Mouse (Mus musculus) urinary bladder, adult 18-20 months (tissue): ENCODE data around the gene Clic6.
"Not testable (repeated sequence)": the region's sequence is repeated elsewhere in the genome, so short reads cannot be mapped to it uniquely, and the experiment has no call there.

Experiments
- DNase-seq, 2 experiments: peaks; one replicate each; pipeline ENCODE4 v3.0.0; 2022; ENCODE audit warnings: low spot score in 2 of 2, mixed read lengths in 2 of 2

Gene Clic6

DNA sequence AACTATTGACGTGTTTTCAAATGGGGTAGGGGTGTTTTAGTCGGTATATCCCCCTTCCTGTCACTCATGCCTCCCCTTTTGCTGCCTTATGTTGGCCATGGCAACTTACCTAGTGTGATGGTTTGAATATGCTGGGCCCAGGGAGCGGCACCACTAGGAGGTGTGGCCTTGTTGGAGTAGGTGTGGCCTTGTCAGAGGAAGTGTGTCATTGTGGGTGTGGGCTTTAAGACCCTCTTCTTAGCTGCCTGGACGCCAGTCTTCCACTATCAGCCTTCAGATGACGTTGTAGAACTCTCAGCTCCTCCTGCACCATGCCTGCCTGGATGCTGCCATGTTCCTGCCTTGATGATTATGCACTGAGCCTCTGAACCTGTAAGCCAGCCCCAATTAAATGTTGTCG lies 14.8 kb upstream of the Clic6 start, which contains the start of gene Rcan1:
TSS of gene Rcan1 (minus strand) at position 162 of the 400 bp plus-strand sequence.
- DNase-seq, result no peak

GRCm38 (mm10) chr16:92472898-92473297 lies 12.6 kb upstream of the Clic6 start:
- DNase-seq, result no peak

DNA sequence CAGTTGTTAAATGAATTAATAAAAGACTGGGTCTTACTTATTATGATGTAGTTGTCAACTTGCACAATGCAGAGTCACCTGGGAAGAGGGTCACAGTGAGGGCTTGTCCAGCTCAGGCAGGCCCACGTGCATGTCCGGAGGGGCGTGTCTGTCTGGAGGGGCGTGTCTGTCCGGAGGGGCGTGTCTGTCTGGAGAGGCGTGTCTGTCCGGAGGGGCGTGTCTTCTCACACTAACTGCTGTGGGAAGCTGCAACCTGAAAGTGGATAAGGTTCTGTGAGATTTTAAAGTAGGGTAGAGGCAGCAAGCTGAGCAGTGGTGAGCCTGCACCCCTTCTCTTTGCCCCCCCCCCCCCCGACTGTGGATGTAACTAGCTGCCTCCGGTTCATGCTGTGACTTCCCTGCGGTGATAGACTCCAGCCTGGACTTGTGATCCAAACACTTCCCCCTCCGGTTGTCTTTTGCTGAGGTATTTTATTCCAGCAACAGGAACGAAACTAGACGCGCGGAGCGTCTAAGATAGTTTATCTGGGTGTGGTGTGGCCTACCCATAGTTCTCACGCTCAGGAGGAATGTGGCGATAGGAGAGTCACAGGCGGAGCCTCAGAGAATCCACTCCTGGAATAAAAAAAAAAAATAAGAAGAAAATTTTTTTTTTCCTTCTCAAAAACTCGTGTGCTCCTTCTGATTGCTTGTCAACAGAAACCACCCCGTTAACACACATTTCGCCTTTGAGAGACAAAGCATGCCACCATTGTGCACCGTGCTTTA lies 10.3 kb upstream of the Clic6 start:
- peak in 1 of 2 experiments; percentile 60 for DNase-seq

DNA sequence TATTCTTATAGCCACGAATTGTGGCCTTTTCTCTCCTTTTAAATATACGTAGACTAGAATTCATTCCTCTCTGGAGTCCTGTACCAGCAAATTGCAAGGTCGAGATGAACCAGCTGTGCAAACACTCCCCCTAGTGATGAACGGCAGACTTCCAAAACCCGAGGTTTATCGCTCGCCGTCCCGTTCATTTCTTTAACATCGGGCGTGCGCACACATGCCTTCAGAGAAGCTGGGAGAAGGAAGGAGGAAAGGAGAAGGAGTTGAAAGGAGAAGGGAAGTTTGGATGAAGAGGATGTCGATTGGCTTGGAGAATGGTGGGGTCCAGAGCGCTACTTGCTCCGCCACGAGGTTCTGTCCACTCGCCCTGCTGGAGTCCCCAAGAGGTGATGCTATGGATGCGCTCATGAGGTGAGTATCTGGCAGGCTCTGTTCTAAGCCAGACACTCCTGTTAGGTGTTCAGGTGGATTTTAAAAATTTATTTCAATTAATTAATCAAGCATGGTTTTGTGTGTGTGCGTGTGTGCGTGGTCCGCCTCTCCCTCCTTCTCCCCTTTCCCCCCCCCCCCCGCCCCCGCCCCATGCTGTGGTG lies 6.9 kb upstream of the Clic6 start:
- DNase-seq, result peak; percentile 31 to 64

DNA sequence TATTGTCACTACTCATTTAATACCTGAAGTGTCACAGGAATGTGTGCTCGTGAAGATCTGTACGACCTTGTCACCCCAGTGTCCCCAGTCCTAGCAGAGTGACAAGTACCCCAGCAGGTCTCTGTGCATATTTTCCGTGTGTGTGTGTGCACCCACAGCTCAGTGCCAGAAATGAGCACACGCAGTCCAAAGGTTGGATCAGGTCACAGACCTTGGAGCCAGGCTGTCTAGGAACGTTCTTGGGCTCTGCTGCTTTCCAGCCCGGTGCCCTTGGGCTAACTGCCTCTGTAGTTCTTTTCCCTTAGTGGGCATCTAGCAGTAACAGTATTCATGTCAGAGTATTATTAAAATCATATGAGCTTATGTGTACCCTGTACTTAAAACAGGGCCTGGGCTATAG lies 1.6 kb downstream of the Clic6 start:
- no peak for DNase-seq

DNA sequence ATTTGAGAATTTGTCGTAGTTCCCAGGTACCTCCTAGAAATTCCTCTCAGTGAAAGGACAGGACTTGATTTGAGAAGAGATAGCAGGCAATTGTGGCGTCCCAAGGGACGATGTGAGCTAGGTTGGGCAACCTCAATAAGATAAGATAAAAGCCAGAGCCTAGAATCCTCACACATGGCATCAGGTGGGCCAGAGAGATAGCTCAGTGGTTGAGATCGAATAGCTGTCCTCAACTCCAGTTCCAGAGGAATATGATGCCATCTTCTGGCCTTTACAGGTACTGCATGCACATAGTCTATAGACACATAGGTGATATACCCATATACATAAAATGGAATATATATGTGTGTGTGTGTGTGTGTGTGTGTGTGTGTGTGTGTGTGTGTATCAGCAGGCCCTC lies 2.0 kb downstream of the Clic6 start:
- DNase-seq, result no peak

DNA sequence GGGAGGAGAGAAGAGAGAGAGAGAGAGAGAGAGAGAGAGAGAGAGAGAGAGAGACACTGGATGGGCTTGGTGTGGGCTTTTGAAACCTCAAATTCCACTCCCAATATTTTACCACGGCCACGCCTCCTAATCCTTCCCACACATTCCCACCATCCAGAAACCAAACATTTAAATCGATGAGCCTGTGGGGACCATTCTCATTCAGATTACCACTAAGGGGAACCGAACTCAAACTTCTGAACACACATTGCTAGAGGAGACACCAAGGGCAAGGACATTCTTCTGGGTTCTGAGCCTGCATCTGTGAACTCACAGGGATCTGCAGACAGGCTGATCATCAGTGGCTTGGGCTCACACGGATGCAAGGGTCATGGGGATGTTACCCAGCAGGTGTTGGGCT lies 2.9 kb downstream of the Clic6 start:
- no peak for DNase-seq

GRCm38 (mm10) chr16:92489356-92489755 lies 3.8 kb downstream of the Clic6 start:
- no peak for DNase-seq

- no peak for DNase-seq
Observed at GRCm38 (mm10) chr16:92497851-92498588, 12.5 kb downstream of the Clic6 start.

DNA sequence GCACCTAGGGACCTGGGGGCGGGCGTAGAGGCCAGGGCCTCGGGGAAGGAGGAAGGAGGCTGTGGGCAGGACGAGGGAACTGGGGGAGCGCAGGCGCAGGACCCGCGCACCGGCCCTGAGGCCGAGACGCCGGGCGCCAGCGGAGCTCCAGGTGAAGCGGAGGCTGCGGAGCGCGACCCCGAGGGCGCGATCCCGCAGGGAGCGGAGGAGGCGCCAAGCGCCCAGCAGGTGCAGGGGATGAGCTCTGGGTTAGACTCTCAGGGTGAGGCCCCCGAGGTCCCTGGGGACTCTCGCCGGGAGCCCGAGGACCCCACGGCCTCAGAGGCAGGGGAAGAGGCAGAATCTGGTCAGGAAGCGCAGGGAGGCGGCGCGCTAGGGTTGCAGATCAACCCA lies 13.0 kb downstream of the Clic6 start:
- DNase-seq, result peak in 1 of 2 experiments; percentile 29

- DNase-seq, result no peak
Observed at GRCm38 (mm10) chr16:92499324-92499723, 13.8 kb downstream of the Clic6 start.

DNA sequence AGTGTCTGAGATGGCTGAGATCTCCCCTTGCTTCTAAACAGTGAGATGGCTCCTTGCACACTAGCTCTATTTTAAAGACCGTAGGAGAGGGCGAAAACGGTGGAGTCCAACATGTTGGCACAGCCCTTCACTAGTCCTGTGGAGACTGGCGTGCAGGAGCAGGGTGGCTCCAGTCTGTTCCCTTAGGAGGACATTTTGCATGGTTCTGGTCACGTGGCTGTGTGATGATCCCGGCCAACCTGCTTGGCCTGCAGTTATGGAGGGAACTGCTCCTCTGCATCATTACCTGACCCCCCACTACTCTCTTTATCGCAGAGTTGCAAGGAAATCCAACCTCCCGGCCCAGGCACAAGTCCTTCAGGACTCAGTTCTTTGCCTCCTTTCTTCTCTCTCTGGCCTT lies 15.0 kb downstream of the Clic6 start:
- no peak for DNase-seq

DNA sequence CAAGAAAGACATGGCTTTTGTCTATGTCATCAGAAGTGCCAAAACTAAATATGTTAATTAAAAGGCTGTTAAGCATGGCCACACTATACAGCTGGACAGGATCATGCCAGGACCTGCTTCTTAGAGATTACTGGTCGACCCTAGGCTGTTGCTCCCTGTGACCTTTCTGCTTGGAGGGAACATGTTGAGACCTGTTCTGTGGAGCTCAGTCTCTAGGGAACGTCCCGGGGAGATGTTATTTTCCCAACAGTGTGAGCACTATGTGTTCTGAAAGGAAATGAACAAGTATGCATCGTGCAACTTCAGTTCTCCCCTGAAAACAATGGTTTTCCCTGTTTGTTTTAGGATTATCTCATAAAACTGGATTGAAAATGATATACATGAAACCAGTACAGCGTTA lies 17.6 kb downstream of the Clic6 start:
- no peak for DNase-seq

DNA sequence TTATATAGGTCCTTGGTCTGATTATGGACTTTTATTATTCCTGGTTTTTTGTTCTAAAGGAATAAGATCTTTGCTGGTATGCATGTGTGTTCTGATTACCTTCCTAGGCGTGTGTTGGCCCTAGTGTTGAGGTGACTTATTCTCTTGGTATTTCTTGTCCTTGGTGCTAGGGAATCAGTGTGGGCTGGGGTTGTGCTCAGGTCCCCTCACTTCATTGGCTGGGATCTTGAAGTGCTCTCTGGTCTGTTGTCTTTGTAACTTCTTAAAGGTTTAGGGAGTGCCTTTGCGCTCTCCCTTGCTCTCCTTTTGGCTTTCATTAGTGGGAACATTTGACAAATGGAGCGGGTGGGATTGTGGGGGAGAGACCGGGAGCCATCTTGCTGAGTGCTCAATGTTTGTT lies 22.0 kb downstream of the Clic6 start:
- DNase-seq, result no peak

DNA sequence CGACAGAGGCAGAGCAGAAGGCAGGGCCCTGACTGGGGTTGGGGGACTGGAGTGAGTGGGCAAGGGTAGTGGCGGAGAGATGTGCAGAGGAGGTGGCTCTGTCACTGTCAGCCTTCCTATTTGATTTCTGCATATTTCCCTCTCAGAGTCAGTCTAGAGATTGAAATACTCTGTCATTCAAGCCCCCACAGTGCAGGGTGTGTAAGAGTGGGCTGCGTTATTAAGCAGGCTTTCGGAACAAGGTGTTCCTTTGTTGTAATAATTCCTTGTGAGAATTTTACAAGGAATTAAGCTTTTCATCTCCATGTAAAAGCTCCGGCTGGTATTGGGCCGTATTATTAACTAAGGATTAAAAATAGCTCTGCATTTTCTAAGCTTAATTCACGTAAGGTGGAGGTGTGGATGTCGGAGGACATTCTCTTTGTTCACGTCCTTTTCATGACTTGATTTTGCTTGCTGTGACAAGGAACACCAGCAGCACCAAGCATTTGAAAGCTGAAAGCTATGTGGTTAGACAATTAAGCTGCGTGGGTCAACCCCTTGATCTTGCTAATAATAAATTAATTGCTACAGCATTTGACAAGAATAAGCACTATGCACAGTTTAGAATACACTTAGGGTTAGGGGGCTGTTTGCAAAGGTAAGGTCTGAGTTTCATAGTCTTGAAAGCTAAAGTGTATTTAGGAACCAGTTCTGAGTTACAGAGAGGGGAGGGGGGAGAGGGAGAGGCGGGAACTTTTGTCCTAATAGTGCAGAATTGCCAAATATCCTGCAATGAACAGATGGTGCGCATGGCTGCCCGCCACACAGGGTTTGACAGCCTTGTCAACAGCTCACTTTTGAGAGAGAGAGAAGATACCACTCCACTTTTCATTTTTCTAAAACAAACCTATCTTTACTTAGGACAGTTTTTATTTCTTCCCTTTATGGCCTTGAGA lies 25.6 kb downstream of the Clic6 start:
- no peak for DNase-seq

DNA sequence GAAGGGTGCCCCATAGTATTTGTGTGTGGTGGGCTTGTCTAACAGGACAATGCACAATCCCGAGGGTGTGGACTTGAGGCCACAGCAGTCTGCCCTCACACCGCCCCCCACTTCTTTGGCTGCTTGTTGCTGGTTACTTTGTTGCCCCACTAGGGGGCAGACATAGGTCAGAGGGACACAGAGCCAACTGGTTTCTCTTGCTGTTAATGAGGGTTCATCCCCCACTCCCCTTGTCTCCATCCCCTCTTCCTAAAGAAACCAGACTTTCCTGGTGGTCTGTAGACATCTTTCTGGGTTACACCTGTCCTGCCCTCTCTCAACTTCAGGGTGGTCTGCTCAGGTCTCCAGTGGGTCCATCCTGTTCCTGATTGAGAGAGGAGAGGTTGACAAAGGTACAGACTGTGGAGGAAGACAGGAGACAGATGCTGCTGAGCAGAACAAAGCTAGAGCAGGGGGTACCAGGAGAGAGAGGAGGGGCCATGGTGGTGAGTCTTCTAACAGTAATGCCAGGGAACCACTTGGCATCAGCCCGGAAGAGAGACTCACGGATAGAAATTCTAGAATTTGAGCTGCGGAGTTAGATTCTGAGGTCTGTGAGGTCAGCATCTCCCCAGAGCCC lies 26.3 kb downstream of the Clic6 start:
- no peak for DNase-seq

DNA sequence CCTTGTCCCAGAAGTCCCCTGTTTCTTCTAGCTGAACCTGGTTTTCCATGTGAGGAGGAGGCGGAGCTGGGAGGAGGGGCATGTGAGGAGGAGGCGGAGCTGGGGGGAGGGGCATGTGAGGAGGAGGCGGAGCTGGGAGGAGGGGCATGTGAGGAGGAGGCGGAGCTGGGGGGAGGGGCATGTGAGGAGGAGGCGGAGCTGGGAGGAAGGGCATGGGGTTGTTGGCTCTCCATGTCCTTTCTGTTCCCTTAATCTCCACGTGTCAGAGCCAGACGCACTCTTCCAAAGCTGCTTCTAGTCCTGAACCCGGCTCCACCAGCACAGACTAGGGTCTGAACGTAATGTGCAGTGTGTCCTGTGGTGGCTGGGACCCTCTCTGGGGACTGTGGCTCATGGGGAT lies 29.4 kb downstream of the Clic6 start:
- DNase-seq, result not testable (repeated sequence)

- no peak for DNase-seq
Observed at GRCm38 (mm10) chr16:92516139-92516538, 30.6 kb downstream of the Clic6 start.

DNA sequence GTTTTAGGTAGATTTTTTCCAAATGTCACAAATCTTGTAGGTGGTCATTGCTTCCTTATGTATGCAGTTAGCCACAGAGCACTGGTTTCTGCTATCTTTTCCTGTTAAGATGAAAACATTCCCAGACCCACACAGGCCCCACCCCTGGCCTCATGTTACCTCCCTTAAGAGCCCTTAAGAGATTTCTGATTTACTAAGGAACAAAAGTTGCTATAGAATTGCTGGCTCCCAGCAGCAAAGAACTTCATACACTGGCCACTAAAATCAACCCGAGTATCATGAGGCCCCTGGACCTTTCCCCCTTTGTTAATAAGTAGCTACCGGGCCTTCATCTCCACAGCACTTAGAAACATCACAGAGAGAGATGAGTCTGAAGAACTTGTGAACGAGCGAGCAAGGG lies 33.2 kb downstream of the Clic6 start:
- DNase-seq, result no peak

GRCm38 (mm10) chr16:92519820-92520492 lies 34.4 kb downstream of the Clic6 start:
- no peak for DNase-seq

DNA sequence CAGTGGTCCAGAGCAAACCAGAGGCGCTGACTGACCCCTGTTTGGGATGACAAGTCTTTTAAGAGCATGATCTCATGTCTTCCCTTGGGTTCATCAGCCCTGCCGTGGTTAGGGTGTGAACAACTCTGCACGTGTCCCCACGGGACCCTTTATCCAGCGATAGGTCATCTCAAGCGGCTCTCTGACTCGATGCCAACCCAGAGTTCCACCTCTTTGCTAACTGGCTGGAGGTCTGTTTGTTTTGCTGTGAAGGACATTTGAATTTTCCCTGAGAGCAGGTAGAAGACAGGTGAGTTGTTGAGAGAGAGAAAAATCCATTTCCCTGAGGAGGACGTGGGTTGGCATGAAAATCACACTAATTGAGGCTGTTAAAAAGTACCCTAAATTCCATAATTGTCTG lies 37.8 kb downstream of the Clic6 start:
- DNase-seq, result no peak
